Comparison of ENCODE assay signal across 30 mouse cellular contexts in genomic region chr9:53957021-53957420, GRCm38 (mm10). TPM values are rescaled to one million over a fixed set of nuclear protein-coding genes. Genes with fewer than 3 reads are reported as not detected.
DNase-seq lines count a peak whose midpoint lies in the region; ATAC-seq lines count a peak whose summit lies in the region.
"Had no signal": no experiment of that assay in that cellular context is flagged by ENCODE, and none has a peak within 500 bp of the region (broad histone marks: within the 10 kb centered on the region; RNA-seq: fewer than 3 reads in every experiment).

No protein-coding gene starts in this region.

- H3K27me3 ChIP-seq in kidney, embryonic 14.5 days (ENCODE audit: control insufficient read depth, insufficient read depth, low read length): no peaks in the 10 kb centered on the region
- no peaks in the 10 kb centered on the region for H3K27me3 ChIP-seq in neural tube, embryonic 13.5 days
- no peaks in the 10 kb centered on the region for H3K27me3 ChIP-seq in neural tube, embryonic 15.5 days (replicated peaks)
- H3K27me3 ChIP-seq: embryonic facial prominence, embryonic 13.5 days; forebrain, embryonic 12.5 days; forebrain, embryonic 15.5 days; heart, embryonic 13.5 days had no signal

- H3K9ac ChIP-seq in kidney, embryonic 14.5 days (ENCODE audit: low read depth, low read length): no peak overlapping the region
- no peak overlapping the region for H3K9ac ChIP-seq in neural tube, embryonic 13.5 days
- no peak overlapping the region for H3K9ac ChIP-seq in neural tube, embryonic 15.5 days (replicated peaks)
- H3K9ac ChIP-seq: embryonic facial prominence, embryonic 13.5 days; forebrain, embryonic 12.5 days; forebrain, embryonic 15.5 days; heart, embryonic 13.5 days had no signal

- intact Hi-C loops in left cerebral cortex, postnatal 10 days (cut with DNase I): no loop called here

- no peak for DNase-seq in kidney, adult 18-20 months
- peak; percentile 8 to 22 for DNase-seq in kidney, postnatal 4 days
- DNase-seq in kidney, adult 11 months: no peak
- no peak for DNase-seq in neural tube, embryonic 10.5 days (ENCODE audit: extremely low spot score, low spot score)
- no peak for DNase-seq in left cerebral cortex, postnatal 10 days (ENCODE audit: extremely low spot score in 1 of 2, low spot score in 2 of 2)
- DNase-seq: adrenal gland, adult 8-10 months; adrenal gland, postnatal 25 days; cerebellum, adult 11-12 months; cerebellum, adult 8-10 months; cerebellum, postnatal 10 days; cerebellum, postnatal 36 days; embryo, embryonic 11 days; gastrocnemius, postnatal 10 days; gastrocnemius, postnatal 36 days; heart, adult 2 months; heart, postnatal 14 days; heart, postnatal 4 days had no signal

- peaks cover 4% of the 10 kb centered on the region; the same call in 1 of the 2 replicates for H3K4me1 ChIP-seq in kidney, embryonic 14.5 days (ENCODE audit: control insufficient read depth, insufficient read depth, low read length)
- peaks cover 7% of the 10 kb centered on the region; the same call in 1 of the 2 replicates for H3K4me1 ChIP-seq in neural tube, embryonic 13.5 days (replicated peaks)
- peaks cover 8% of the 10 kb centered on the region for H3K4me1 ChIP-seq in neural tube, embryonic 15.5 days
- H3K4me1 ChIP-seq: embryonic facial prominence, embryonic 13.5 days; forebrain, embryonic 12.5 days; forebrain, embryonic 15.5 days; heart, embryonic 13.5 days had no signal

- ATAC-seq in kidney, embryonic 14.5 days (ENCODE audit: low FRiP score, low TSS enrichment): 0 out of 2 replicates have a peak, but pooled peaks have one; percentile 46
- no peak for ATAC-seq in neural tube, embryonic 13.5 days (ENCODE audit: low read depth)
- no peak for ATAC-seq in neural tube, embryonic 15.5 days (ENCODE audit: low FRiP score)
- ATAC-seq: activated CD4-positive, CD25-positive, alpha-beta regulatory T cell, adult 4 months; forebrain, embryonic 15.5 days had no signal

- WGBS in kidney, embryonic 14.5 days: 15% methylated on average over 11 of the region's 11 CpGs
- 54% methylated on average over 11 of the region's 11 CpGs for WGBS in neural tube, embryonic 13.5 days
- WGBS in neural tube, embryonic 15.5 days: 53% methylated on average over 11 of the region's 11 CpGs

- no peak overlapping the region for H3K4me2 ChIP-seq in kidney, embryonic 14.5 days (replicated peaks; ENCODE audit: low read depth, low read length)
- no peak overlapping the region for H3K4me2 ChIP-seq in neural tube, embryonic 13.5 days
- H3K4me2 ChIP-seq in neural tube, embryonic 15.5 days: no peak overlapping the region
- H3K4me2 ChIP-seq: embryonic facial prominence, embryonic 13.5 days; forebrain, embryonic 12.5 days; forebrain, embryonic 15.5 days; heart, embryonic 13.5 days had no signal

- H3K27ac ChIP-seq in kidney, embryonic 14.5 days (ENCODE audit: low read depth, low read length): no peak overlapping the region
- H3K27ac ChIP-seq in neural tube, embryonic 13.5 days (replicated peaks): 0 out of 2 replicates have a peak overlapping the region, but pooled peaks have one; percentile 15
- 0 out of 2 replicates have a peak overlapping the region, but pooled peaks have one; percentile 2 for H3K27ac ChIP-seq in neural tube, embryonic 15.5 days (replicated peaks)
- H3K27ac ChIP-seq: embryonic facial prominence, embryonic 10.5 days; embryonic facial prominence, embryonic 13.5 days; forebrain, embryonic 12.5 days; forebrain, embryonic 15.5 days; heart, adult 2 months; heart, embryonic 10.5 days; heart, embryonic 13.5 days had no signal

- H3K36me3 ChIP-seq in kidney, embryonic 14.5 days (ENCODE audit: control insufficient read depth, insufficient read depth, low read length): no peaks in the 10 kb centered on the region
- no peaks in the 10 kb centered on the region for H3K36me3 ChIP-seq in neural tube, embryonic 13.5 days
- H3K36me3 ChIP-seq in neural tube, embryonic 15.5 days: no peaks in the 10 kb centered on the region
- H3K36me3 ChIP-seq: embryonic facial prominence, embryonic 10.5 days; embryonic facial prominence, embryonic 13.5 days; forebrain, embryonic 12.5 days; forebrain, embryonic 15.5 days; heart, embryonic 10.5 days; heart, embryonic 13.5 days had no signal

- H3K4me3 ChIP-seq in kidney, embryonic 14.5 days (ENCODE audit: low read length): no peak overlapping the region
- no peak overlapping the region for H3K4me3 ChIP-seq in neural tube, embryonic 13.5 days
- no peak overlapping the region for H3K4me3 ChIP-seq in neural tube, embryonic 15.5 days (replicated peaks)
- H3K4me3 ChIP-seq: embryonic facial prominence, embryonic 10.5 days; embryonic facial prominence, embryonic 13.5 days; erythroblast, embryonic 14.5 days; forebrain, embryonic 12.5 days; forebrain, embryonic 15.5 days; heart, adult 2 months; heart, embryonic 10.5 days; heart, embryonic 13.5 days had no signal

- H3K9me3 ChIP-seq in kidney, embryonic 14.5 days (ENCODE audit: control insufficient read depth, low read length): no peaks in the 10 kb centered on the region
- no peaks in the 10 kb centered on the region for H3K9me3 ChIP-seq in neural tube, embryonic 13.5 days
- no peaks in the 10 kb centered on the region for H3K9me3 ChIP-seq in neural tube, embryonic 15.5 days (replicated peaks)
- H3K9me3 ChIP-seq: embryonic facial prominence, embryonic 10.5 days; embryonic facial prominence, embryonic 13.5 days; forebrain, embryonic 12.5 days; forebrain, embryonic 15.5 days; heart, embryonic 10.5 days; heart, embryonic 13.5 days had no signal

RNA-seq across cellular contexts. Expression of gene Elmod1, which starts 18.1 kb away (rescaled TPM):
- 0.24 and 0.41 TPM in 2 replicates for polyA plus RNA-seq in kidney, embryonic 14.5 days (2014; fragmentation: Nextera tagmentation; extraction: Ambion mirVana)
- polyA plus RNA-seq in neural tube, embryonic 13.5 days (2015; fragmentation: Nextera tagmentation; extraction: Ambion mirVana): 17.3 TPM in 2 replicates
- 23.5 and 29.5 TPM in 2 replicates for polyA plus RNA-seq in neural tube, embryonic 15.5 days (2015; fragmentation: Nextera tagmentation; extraction: Ambion mirVana)
- total RNA-seq in left cerebral cortex, postnatal 10 days (2021): 100 to 1,000 TPM; 180 to 198 TPM
- total RNA-seq: gastrocnemius, adult 18-20 months; gastrocnemius, postnatal 36 days; granulocyte monocyte progenitor cell, adult 5-6 weeks had no signal
- polyA plus RNA-seq: activated CD4-positive, CD25-positive, alpha-beta regulatory T cell, adult 4 months; erythroblast, embryonic 14.5 days; heart, embryonic 10.5 days; heart, embryonic 13.5 days had no signal

Comparison
In these comparisons a context has a peak if more than half of its experiments do, and no peak if none do; other contexts are left out.
1. DNase-seq: peak in kidney, postnatal 4 days (2 of 2); none in kidney, adult 18-20 months (single experiment), kidney, adult 11 months (single experiment), neural tube, embryonic 10.5 days (single experiment) and left cerebral cortex, postnatal 10 days (0 of 2).
2. RNA of gene Elmod1, which starts 18.1 kb away (polyA plus RNA-seq): 23.5 to 29.5 TPM in neural tube, embryonic 15.5 days and 17.3 TPM in neural tube, embryonic 13.5 days; 0.24 to 0.41 TPM in kidney, embryonic 14.5 days; every median in the first group is over 10 times any median in the second.